Mouse (Mus musculus): Measurements from ENCODE around the gene Tmem242.

Gene Tmem242

DNA sequence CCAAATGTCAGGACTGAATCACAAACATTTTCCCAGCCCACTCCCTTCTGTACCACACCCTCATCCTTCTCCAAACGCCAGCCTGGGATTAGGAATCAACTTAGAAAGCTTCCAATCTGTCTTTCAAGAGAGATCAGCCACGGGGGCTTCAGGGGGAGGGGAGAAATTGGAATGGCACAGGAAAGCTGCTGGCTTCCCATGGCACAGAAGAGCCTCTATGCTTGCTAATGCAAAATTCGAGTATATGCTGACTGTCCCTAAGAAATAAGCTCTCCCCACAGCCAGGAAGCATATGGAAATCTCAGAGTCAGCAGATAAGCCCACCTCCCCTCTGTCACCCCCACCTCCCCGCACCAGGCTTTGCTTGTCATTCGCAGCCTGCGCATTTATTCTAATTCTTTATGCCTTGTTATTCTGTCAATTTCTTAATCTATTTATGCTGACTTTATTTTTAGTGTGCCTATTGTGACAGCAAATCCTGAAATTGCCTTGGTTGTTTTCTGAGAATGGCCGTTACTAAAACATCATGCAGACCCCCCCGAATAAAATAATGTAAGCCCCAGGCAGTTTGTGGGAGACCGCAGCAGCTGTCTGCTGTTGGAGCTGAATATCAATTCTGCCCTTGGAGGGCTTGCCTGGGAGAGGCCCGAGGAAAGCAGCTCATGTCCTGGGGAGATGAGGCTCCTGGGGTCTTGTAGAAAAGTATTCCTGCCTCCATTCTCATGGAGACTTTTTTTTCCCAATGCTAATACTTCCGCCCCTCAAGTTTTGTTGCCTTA, 62.7 kb downstream of the Tmem242 start:
- DNase-seq (ENCODE audit: low spot score in 2 of 2): no peak

DNA sequence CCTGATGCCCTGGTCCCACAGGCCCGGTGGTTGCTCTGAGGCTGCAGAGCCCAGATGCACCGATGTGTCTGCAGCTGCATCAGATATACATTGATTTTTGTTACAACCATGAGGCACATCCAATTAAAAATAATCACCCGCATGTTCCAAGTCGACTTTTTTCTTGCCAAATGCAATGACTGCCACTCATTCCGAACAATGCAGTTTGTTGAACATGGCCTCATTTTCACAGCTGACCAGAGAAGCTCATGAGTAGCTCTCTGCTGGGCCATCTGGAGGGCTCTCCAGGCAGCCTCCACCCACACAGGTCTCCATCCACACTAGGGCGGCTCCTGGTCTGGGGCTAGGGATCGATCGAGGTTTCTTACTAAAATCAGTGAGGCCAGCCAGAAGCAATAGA, 67.1 kb downstream of the Tmem242 start:
- no peak for DNase-seq (ENCODE audit: low spot score in 2 of 2)

DNA sequence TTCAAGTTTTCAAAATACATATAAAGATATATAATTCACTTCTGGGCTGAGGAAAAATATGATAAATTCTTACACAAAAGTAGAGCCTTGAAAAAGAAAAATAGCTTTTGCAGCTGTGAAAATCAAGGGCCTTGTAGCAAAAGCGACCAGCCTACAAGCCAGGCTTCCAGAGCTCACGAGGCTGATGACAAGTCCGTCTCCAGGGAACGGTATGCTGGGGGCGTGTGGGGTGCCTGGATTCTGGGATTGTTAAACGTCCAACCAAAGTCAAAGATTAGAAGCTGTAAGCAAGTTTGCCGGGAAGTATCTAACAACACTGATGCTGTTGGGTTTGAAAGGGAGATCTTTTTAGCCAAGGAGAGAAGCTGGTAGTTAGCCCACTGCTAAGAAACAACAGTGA, 68.5 kb downstream of the Tmem242 start:
- DNase-seq (ENCODE audit: low spot score in 2 of 2): no peak

DNA sequence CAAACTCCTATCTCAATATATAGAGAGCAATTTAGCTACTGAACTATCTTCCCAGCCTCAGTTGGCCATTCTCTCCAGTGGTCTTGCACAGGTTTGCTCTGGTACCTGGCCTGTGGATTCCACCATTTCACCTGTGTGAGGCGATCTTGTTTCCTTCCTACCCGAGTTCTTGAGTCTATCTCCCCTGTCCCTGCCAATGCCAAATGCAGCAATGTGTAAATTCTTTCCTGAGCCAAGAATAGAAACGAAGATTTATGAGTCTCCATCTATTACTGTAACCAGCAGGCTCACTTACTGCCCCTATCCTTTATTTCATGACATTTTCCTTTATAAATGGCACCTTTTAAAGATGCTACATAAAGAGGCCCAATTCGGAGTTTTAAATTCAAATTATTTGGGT, 69.0 kb downstream of the Tmem242 start:
- DNase-seq (ENCODE audit: low spot score in 2 of 2): no peak

DNA sequence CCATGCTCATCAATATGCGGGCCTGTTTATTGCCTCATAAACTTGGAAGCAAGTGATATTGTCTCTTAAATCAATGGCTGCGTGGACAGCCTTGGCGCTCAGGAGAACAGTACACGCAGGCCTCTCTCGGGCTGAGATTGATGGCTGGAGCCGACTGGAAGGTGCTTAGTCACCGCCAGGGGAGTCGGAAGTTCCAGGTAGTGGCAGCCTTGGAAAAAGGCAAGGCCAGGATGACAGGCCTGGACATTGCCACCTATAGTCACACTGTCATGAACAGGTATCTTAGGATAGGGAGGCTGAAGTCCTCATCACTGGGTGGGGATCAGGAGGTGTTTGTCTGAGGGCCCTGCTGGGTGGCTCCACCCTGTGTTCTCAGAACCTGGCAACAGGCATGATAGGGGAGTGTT, 74.1 kb downstream of the Tmem242 start:
- DNase-seq (ENCODE audit: low spot score in 2 of 2): no peak

Data from right cerebral cortex, postnatal 36 days (tissue).